Mouse (Mus musculus): ENCODE measurements around the gene Rbms3.

Gene Rbms3

DNA sequence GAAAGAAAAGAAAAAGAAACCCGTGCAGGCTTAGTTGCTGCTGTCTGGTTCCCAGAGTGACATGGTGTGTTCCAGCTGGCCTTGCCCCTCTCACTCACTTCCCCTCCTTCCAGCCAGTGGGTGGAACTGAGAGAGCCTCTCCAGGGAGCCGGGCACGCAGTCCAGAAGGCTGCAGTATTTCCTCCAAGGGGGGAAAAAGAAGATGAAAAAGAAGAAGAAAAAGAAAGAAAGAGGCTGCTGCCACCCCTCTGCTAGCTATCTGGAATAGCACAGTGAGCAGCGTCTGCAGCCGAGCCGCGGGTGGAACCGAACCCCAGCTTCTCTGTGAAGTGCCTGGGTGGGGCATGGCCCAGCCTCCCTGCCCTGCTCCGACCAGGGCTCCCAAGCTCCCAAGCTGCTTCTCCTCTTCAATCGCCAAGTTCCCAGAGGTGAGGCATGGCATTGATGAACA is 377.3 kb downstream of the Rbms3 start:
- DNase-seq (ENCODE audit: low spot score in 2 of 2) = peak in 1 of 2 experiments; percentile 20

DNA sequence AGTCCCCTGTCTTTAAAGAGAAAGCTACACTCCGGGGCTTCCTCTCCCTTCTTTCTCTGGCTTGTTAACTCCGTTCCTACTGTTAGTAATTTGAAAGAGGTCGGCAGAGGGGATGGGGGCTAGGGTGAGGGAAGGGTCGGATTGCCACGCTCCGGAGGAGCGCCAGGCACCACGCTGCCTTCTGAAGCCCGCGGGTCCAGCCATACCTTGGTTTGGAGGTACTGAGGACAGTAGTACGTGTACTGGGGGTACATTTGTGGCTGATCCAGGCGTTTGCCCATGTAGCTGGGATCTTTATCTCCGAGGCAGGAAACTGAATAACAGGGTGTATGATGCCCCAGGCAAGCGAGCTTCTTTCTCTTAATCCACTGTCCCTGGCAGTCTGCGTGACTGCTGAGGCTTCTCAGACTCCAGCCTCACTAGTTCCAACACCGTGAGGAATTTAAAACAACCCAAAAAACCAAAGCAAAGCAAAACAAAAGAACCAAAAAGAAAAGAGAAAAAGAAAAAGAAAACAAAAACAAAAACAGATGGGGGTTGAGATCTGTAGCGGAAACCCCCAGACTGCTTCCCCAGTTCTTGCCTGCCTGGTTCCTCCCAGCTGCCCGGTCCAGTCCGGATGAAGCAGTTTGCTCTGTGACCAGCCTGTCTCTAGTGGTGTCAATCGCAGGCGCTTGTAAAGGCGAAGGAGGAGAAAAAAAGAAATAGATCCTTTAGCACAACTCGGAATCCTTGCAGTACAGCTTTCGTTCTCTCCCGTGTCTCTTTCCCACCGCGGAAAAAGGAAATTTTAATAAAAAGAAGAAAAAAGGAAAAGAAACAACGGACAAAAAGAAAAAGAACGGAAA is 378.0 kb downstream of the Rbms3 start:
- DNase-seq (ENCODE audit: low spot score in 2 of 2) = no peak

- no peak for DNase-seq (ENCODE audit: low spot score in 2 of 2)
These were observed 378.9 kb downstream of the Rbms3 start for GRCm38 (mm10) chr9:117250831-117251165.

GRCm38 (mm10) chr9:117250036-117250830 is 379.5 kb downstream of the Rbms3 start:
- DNase-seq (ENCODE audit: low spot score in 2 of 2) = no peak

DNA sequence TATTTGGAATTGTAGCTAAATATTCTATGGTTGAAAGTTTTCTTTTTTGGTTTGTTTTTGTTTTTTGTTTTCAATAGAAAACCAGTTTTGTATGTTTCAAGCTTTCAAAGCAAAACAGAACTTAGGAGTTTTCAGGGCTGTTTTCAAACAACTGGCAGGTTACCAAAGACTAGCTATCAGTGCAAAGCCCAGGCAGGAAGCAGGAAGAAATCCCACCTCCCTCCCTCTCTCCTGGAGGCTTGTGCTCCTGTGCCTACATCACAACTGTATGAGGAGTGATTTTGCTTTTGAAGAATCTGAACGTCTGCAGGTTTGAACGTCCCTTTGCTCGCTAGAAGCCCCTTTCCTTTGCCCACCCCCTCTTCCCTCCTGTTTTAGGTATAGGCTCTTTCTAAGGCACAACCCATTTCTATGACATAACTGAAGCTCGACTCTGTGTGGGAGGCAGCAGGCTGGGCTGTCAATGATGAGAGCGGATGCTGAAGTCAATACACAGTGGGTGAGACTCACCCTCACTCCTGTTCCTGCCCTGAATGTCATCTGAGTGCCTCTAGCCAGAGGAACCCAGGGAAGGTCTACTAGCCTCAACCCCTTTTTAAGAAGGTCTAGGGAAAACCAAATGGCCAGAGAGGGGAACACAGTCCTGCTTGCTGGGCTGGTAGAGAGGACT is 382.3 kb downstream of the Rbms3 start:
- no peak for DNase-seq (ENCODE audit: low spot score in 2 of 2)

DNA sequence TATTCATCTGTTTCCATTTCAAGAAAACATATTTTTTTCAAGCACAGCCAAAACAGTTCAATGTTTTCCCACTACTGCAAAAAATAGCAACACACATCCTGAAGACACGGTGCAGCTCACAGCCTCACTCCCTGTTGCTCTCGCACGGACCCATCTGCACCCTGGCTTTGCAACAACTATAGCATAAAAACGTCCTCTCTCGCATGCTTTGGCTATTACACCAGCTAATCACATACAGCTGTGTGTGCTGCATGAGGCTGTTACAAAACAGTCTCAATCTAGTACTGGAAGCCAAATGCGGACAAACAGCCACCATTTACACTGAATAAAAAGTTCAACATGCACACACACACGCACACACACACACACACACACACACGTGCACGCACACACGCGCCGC is 383.5 kb downstream of the Rbms3 start:
- no peak for DNase-seq (ENCODE audit: low spot score in 2 of 2)

GRCm38 (mm10) chr9:117243365-117243764 is 386.3 kb downstream of the Rbms3 start:
- DNase-seq (ENCODE audit: low spot score in 2 of 2) = no peak

GRCm38 (mm10) chr9:117234726-117235075 is 395.0 kb downstream of the Rbms3 start:
- no peak for DNase-seq (ENCODE audit: low spot score in 2 of 2)

DNA sequence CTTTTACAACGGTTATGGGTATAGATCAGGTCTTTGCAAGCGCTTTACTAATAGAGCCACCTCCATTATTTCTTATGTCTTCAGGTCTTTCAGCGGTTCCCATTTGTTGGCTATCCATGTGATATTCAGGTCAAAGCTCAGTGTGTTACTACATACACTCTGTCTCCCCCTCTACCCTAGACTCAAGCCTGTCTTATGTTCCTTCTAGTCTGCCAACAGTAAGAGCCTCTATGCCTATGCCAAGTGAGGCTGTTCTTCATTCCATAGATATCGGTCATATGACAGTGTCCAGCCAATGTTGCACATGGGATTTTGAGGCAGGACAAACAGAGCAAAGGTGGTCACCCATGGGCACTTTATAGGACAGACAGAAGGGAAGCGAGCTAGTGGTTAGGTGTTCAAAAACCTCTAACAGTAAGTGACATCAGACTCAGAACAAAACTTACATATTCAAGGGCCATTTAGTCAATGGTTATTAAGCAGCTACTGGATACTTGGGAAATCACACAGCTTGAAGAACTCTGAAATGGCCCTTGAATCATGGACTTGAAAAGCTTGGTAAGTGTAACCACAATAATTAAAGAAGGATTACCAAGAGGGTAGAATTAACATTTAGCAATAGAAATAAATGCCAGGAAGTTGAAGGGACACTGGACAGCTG is 395.5 kb downstream of the Rbms3 start:
- no peak for DNase-seq (ENCODE audit: low spot score in 2 of 2)

DNA sequence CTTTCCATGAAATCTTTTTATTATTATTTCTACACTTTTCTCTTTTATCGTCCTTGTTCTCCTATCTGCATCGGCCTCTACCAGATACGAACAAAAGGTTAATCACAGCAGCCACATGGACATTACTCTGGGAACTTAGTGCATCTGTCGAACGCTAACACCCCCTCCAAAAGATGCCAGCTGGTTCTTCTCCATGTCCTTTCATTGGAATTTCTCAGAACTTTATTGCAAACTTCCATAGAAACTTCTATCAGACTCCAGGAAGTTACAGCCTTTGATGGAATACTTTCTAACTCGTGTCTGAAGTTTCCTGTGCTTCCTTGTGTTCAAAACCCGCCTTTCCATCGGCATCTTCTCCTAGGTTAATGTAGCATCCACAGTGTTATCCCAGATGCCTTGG is 407.0 kb downstream of the Rbms3 start:
- DNase-seq (ENCODE audit: low spot score in 2 of 2) = no peak

GRCm38 (mm10) chr9:117221481-117221880 is 408.2 kb downstream of the Rbms3 start:
- no peak for DNase-seq (ENCODE audit: low spot score in 2 of 2)

GRCm38 (mm10) chr9:117216026-117216755 is 413.5 kb downstream of the Rbms3 start:
- DNase-seq (ENCODE audit: low spot score in 2 of 2) = no peak

DNA sequence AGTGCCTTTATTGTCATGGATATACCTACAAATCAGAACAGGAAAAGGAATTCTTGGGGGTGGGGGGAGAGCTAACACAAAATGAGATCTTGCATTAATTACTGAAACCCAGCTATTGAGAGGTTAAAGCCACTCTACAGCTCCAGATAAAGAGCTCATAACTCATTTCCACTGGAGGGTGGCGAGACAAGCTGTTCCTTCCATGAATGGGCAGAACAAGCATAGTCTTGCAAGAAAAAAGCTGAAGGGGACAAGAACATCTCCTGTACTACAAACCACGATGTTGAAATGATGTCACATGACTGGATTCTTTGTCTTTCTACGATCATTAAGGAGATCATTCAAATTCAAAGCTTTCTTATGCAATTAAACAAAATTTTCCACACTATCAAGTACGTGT is 417.7 kb downstream of the Rbms3 start:
- no peak for DNase-seq (ENCODE audit: low spot score in 2 of 2)

DNA sequence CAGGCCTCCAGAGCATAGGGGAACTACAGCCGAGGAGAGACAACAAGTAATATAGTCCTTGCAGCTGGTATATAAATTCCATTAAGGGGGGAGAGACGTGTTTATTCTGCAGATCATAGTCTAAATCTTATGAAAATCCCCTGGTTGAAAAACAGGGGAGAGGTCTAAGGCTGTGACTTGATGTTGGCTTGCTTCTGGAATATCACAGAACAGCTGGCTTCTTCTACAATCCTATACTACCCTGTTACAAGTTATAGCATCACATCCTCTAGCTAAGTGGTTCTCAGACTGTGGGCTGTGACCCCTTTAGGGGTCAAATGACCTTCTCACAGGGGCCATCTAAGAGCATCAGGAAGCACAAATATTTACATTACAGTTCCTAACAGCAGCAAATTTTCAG is 419.4 kb downstream of the Rbms3 start:
- DNase-seq (ENCODE audit: low spot score in 2 of 2) = no peak

DNA sequence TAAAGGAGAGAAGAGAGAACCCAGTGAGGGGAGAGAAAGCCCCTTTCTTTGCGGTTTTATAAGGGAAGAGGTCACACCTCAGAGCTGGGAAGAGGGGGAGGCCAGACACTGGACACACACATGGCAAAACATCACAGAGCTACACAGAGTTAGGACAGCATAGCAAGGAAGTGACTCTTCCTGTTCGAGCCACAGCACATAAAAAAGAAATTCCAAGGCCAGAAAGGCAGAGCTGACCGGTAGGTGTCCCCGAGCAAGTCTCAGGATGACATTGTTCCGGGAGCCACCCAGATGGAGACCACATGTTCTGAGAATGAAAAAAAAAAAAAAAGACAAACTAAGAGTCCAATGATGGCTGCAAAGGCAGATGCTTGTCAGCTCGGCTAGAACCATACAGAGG is 424.3 kb downstream of the Rbms3 start:
- DNase-seq (ENCODE audit: low spot score in 2 of 2) = no peak

- no peak for DNase-seq (ENCODE audit: low spot score in 2 of 2)
These were observed 429.6 kb downstream of the Rbms3 start for GRCm38 (mm10) chr9:117200067-117200658.

- DNase-seq (ENCODE audit: low spot score in 2 of 2) = no peak
These were observed 432.2 kb downstream of the Rbms3 start for GRCm38 (mm10) chr9:117197531-117197930.

DNA sequence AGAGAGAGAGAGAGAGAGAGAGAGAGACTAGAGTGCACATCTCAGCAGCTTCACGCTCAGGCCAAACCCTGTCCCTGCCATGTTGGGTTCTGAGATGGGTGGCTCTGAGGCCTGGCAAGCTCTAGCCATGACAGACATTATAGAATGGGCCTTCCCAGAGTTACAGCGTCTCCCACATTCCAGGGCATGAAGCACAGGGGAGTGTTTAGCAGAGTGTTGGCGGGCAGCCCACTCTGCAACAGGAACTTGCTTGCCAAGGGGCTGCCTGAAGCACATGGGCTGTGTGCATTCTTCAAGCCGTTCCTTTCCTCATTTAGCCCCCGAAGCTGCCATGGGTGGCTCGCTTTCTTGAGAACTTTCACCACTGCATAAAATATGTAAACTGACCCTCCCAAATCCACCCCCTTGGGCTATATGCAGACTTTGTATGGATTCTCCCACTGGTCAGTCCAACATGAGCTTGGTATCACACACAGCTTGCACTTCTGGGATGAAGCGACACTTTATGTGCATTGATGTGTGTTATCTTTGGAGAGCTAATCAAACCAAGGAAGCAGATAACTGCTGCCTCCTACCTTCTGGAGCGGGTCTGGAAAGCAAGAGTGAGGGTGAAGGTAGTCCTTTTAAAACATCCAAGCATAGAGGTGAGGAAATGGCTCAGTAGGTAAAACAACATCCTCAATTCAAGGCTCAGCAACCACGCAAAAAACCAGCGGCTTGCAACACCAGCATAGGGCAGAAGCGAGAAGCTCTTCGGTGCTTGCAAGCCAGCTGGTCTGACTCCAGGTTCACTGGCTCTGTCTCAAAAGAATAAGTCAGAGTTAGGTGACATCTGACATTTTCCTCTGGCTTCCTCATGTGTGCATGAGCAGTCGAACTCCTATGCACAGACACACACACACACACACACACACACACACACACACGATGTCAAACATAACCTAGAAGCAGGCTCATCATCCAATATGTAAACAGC is 436.9 kb downstream of the Rbms3 start:
- peak; percentile 33 to 54 for DNase-seq (ENCODE audit: low spot score in 2 of 2)

DNA sequence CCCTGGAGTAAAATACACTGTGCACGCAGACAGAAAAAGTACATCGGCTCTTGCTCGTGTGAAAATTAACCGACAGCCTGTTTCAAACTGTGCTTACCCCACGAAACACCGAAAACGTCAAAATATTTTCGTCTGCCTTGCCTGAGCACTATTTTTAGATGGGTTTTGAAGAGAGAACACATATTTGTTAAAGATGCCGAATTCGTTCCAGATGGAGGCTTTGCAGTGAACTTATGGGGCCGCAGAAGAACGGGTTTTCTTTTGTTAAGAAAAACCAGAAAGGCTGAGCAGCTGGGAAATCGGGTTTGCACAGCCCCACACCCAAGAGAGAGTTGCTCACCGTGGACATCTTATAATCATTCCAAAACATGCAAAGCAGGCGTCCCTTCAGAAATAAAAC is 437.6 kb downstream of the Rbms3 start:
- peak in 1 of 2 experiments; percentile 9 for DNase-seq (ENCODE audit: low spot score in 2 of 2)

DNA sequence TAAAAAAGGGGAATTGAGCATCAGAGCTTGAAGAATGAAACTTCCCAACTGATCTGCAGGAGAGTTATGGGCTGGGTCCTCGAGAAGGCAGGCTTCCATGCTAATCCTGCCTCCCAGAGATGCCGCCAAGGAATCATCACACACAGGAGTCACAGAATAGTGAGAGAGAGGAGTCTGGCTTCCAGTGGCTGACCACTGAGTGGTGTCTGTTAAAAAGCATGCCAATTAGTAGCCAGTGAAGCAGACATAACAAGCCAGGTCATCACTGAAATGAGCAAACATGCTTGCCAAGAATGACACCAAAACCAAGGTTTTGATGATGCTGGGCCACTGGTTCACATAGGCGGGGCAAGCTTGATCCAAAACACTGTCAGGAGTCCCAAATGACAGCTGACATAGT is 441.3 kb downstream of the Rbms3 start:
- DNase-seq (ENCODE audit: low spot score in 2 of 2) = no peak

Data from frontal cortex, postnatal 10 days (tissue).